Mouse (Mus musculus) urinary bladder, adult 18-20 months (tissue): ENCODE data around the gene Ndufs8.
A peak's percentile ranks its signal among the peaks of the same experiment; 100 is the strongest.

Experiments used
- DNase-seq, 2 experiments: peaks; one replicate each; pipeline ENCODE4 v3.0.0; 2022; ENCODE audit warnings: low spot score in 2 of 2, mixed read lengths in 2 of 2

Gene Ndufs8

DNA sequence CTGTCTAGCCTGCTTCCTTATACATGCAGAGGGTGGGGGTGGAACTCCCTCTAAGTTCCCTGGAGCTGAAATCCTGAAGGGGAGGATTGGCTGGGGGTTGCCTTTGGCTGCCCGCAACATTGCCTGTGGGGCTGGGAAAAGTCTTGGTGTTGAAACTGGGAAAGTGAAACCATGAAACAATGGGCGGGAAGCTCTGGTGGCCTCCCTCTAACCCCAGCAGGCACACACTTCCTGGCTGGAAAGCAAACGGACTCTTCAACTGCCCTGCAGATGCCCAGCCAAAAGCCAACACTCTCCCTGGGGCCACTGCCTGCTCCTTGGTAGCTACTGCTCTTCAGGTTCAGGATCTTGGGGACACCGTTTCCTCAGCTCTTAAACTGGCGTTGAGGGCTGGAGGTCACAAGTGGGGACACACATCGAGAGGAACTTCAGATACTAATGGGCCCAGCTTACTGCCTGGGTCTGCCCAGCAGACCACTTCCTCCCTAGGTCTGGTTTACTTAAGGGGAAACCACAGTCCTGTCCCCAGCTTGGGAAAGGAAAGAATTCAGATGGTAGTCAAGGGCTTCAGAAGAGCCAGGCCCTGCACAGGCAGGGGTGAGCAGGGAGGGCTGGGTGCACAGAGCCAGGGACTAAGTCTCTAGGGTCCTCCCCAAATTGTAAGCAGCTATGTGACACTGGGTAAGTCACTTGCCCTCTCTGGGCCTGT, 7.2 kb downstream of the Ndufs8 start:
- DNase-seq, result no peak

DNA sequence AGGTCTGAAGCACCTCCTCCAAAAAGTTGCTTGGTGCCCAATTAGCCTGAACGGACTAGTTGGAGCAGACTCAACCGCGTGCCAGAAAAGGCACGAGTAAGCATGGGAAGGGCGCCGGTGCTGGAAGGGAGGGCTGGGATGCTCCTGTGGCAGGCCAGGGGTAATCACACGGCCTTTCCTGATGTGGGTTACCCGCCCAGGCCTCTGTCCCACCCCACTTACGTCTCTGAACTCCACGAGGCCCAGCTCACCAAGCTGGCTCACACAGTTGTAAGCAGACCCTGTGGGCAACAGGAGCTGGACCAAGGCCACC, 8.3 kb downstream of the Ndufs8 start:
- DNase-seq, result no peak

DNA sequence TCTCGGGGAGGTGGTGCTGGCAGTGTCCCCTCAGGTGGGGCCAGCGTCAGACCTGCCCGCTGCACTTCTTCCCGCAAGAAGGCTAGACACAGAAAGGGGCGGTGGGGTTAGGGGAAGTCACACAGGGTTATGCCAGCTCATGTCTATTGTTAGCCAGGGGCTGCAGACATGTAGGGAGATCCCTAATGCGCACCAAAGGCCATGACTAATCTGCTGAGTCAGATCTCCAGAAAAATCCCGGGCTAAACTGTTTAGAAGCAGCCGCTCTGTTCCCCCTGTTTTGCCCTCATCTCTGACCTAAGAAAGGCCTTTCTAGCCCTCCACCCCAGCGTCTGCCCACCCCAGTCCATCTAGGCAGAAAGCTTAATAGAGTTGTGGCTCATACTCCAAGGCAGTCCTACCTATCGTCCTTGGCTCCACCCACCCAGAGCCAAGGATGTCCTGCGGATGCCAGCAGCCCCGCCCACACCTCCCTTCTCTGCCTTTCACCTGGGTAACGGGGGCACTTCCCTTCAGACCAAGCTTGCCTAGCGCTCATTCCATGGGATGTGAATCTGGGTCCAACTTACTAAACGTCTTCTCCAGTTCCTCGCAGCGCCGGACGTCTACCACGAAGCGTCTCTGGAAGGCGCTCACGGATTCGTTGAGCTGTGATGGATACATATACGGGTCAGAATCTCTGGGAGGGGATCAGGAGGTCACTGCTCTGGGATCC, 8.8 kb downstream of the Ndufs8 start:
- no peak for DNase-seq

DNA sequence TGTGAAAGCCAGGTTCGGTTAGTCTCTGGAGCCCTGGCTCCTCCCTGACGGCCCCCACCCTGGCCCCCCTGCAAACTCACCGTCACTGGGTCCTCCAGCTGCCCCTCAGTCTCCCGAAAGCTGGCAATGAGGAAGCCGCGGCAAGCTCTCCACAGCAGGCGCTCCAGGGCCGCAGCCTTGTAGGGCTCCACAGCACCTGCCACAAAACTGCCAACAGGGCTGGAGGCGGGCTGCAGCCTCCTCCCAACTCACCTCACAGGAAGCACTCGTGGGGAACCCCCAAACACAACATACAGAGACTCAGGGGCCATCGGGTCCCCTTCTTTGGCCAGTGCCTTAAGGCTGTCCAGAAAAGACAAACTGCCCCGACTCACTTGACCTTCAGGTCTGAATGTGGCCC, 9.6 kb downstream of the Ndufs8 start:
- DNase-seq, result no peak

DNA sequence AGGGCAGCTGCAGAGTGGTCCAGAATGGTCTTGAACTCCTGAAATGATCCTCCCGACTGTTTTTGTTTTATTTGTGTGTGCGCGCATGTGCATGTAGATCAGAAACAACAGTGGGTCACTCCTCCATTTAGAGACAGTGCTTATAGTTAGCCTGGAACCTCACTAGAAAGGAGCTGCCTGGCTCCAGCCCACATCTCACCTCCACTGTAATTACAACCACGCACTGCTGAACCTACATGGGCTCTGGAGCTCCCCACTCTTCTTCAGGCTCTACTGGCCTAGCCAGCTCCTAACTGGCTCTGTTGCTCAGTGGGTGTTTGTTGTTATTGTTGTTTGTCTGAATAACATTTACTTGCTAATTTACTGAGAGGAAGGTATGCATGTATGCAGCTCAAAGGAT, 13.0 kb downstream of the Ndufs8 start:
- DNase-seq, result no peak

DNA sequence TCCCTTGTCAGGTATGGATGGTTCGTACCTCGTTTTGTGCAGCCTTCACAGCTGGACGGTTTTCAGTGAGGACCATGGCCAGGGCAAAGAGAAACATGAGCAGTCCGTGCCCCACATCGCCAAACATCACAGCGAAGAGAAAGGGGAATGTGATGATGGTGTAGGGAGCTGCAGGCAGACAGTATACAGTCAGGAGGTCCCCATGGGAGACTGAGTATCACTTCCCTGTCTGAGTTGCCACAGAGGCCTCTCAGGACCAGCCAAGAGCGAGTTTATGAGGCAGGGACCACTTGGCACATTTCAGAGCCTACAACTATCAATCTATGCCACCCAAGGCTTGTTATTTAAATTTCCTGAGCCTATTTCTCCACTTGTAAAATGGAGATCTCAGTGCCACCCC, 13.6 kb downstream of the Ndufs8 start:
- DNase-seq, result no peak

DNA sequence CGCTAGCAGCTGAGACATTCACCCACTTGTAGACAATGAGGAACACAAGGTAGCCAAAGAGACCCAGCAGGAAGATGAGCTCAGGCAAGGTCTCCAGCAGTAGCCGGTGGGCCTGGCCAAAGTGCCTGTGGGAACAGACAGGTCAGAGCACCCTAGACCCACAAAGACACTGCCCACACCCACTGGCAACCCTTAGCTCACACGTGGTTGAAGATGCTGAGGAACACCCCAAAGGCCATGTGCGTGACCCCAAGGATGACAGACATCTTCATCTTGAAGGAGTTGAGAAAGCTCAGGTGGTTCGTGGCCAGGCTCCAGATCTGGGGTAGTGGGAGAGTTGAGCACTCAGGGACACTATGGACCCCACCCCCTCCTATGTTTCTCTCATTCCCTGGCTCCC, 15.0 kb downstream of the Ndufs8 start:
- no peak for DNase-seq

DNA sequence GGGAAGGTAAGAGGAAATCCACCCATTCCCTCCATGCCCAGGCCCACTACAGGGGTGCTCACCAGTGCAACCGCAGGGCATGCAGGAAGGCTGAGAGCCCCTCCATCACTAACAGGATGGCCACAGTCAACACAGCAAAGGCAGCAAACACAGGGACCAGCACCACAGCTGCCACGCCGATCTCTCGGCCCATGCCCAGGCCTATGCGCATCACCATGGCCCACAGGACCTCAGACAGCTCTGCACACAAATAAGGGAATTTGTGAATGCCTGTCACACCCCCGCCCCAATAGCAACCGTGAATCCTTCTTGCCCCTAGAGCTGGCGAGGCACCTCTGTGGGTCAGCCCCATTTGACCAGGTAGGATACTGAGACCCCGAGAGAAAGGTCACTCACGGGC, 16.4 kb downstream of the Ndufs8 start:
- no peak for DNase-seq

DNA sequence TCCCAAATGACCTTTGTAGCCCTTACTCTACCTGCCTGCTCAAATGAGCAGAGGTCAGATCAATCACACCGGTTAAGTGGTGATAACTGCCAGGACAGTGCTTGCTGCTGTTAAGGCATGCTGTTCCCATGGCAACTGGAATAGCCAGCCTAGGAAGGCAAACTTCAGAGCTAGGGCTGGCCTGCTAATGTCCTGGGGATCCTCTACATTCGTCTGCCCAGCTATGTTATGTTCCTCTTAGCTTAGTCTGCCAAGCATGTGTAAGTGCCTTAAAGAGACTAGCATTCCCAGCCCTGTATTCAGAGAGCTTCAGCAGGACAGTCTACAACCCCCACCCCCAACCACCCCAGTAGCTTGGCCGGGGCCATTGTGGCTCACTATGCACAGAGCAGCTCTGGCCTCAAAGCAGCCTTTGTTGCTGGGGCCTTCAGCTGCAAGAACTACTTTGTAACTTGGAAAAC, 17.4 kb downstream of the Ndufs8 start:
- DNase-seq, result no peak

DNA sequence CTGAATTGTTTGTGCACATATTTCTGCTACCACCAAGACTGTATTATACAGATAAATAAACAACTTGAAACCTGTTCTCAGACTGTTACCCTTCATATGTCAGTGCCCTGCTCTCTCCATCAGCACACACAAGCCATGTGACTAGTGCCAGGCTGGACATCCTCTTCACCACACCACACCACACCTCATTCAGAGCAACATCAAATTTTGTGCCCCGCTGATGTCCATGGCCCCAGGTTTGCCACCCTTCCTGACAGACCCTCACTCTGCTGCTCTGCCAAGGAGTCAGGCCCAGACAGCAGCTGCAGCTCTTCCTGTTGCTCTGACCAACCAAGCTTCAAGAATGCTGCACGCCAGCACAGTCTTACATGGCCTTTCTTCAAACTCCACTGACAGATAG, 18.3 kb downstream of the Ndufs8 start:
- DNase-seq, result no peak

DNA sequence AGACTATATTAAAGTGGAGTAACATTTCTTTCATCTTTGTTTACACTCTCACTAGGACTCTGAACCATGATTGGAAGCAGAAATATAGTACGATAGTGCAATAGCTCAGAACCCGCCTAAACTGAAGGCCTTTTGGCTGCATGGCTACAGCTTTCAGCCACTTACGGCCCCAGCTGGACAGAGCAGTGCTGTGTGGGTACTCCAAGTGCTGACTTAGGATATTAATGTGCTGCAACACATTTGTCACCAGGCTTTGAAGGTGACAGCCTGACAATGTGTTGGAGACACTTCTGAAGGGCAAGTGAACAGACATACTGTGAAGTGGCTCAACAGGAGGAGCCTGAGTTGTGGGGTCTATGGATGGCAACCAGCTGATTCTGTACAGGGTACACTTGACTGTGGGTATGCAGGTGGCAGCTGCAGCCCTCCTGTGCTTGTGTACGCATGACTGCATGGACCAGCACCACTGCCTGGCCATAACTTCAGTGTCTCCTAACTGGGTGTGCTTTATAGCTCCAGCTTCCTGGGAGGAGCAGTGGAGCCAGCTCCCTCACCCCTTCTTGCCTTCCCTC, 18.9 kb downstream of the Ndufs8 start:
- DNase-seq, result no peak

DNA sequence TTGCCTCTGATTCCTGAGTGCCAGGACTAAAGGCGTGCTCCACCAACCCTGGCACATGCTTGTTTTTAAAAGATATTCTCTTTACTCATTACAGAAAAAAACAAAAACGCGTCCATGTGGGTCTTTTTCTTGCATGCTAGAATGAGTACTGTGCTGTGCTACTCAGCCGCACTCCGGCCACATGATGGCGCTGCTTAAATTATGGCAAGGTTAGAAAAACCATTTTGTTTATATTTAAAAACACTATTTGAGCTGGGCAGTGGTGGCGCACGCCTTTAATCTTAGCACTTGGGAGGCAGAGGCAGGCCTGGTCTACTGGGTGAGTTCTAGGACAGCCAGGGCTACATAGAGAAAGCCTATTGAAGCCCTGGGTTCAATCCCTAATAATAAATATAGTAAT, 22.4 kb downstream of the Ndufs8 start:
- DNase-seq, result no peak

DNA sequence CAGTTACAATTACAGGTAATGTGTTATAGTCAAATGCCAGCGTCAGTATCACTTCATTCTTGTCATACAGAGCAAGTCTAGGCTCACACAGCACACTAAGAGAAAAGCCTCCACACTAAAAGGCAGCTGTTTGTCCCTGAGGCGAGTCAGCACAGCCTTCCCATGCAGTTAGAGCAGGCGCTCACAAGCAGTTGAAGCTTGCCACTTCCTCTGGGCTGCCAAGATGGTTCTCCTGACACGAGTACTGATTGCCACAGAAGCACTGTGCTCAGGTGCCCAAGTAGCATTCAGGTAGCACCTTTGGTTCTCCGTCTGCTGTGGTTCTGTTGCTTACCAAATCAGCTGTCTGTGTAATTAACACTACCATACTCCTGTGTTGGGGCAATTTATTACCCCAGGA, 23.5 kb downstream of the Ndufs8 start:
- no peak for DNase-seq

DNA sequence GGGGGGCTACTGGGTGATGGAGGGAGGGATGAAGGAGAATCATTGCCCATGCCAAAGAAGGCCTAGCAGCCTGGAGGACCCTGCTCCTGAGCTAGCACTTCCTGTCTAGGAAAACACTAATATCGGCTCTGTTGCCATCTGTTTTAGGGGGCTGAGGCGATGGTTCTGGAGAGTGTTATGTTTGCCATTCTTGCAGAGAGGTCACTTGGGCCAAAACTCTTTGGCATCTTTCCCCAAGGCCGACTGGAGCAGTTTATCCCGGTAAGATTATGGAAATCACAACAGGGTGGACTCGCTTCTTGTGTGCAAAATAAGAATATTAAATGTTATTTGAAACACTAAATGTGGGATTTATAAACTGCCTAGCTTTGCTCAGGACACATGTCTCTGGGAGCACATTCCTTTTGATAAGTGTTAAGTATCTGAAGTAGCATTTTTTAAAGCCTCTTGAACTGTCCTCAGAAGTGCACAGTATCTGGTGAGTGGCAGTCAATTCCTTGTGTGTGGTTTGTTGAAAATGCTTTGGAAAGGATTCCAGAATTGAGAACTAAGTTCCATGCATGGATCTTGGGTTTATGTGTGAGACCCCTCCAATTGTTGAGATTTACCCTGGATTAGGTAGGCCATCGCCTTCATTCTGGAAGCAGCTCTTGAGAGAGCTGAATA, 28.1 kb downstream of the Ndufs8 start:
- no peak for DNase-seq

DNA sequence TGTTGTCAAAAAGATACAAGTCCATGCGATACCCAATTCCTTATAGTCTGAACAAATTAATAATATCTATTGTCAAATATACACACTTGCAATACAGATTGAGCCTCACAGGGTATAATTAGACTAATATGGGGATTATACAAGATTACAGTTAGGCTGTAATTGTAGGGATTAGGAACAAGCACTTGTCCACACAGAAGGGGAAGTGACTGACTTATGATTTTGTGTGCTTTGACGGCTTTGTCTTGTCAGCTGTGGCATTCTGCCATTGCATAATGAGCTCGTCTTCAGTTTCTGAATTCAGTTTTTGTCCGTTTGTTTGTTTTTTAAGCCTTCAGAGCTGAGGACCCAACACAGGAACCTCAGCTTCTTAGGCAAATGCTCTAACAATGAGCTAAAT, 30.4 kb downstream of the Ndufs8 start:
- no peak for DNase-seq

DNA sequence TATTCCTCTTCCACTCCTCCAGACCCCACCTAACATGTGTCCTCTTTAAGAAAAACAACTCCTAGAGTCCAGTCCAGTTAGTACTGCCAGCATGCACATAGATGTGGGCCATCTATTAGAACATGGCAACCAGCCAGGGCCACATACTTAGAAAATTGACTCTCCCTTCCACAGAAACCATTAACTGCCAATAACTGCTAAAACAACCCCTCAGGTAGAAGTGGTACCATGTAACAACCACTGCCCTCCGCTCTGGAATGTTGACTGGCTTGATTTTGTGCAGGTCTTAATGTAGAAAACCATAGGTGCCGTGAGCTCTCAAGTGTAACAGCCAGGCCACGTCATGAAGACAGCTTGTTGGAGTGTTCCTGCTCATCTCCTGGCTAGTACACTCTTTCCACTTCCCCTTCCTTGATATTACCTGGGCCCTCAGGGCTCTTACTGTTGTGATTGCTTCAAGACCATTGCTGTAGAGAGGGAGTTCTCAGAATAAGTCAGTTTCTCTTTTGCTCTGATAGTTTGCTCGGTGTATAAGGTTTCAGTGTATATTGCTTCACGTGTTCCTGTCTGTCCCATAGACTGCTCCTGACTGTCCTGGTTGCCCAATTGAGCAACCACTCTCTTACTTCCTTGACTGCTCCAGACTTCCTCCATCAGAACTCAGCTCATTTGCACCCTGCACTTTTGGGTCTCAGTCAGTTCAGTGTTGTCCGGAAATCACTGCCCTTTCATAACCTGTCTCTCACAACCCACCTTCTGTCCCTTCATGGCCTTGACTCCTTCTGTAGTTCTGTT, 32.3 kb downstream of the Ndufs8 start:
- no peak for DNase-seq

DNA sequence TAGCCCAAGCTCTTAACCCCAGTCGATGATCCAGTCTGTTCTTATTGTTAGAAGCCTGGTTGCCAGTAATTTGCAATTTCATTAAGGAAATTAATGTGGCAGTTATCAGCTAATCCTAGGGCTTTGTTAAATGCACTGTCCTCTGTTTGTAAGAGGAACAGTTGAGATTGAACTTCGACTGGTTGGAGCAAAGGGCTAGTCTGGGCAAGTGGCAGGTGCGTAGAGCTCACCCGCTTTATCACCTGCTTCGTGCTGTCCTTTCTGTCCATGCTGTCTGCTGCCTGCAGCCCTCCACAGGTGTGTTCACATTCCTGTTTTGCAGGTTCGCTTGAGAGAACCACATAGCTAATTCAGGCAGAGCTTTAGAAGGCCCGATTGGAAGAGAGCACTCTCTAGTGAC, 37.5 kb downstream of the Ndufs8 start:
- DNase-seq, result peak; percentile 20 to 36

DNA sequence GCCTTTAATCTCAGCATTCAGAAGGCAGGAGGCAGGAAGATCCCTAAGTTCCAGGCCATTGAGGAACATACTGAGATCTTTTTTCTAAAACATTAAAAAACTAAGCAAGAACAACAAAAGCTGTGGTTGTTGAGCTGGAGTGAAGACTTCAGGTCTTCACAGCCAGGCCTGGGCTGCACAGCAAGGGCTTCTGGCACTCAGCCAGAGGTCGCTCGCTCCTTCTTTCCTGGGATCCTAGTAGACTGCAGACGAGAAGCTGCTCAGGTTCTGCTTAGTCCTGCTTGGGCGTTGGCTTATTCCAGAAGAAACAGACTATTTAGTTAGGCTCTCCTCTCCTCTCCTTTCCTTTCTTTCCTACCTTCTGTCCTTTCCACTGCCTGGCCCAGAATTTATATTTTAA, 40.2 kb downstream of the Ndufs8 start:
- DNase-seq, result no peak

DNA sequence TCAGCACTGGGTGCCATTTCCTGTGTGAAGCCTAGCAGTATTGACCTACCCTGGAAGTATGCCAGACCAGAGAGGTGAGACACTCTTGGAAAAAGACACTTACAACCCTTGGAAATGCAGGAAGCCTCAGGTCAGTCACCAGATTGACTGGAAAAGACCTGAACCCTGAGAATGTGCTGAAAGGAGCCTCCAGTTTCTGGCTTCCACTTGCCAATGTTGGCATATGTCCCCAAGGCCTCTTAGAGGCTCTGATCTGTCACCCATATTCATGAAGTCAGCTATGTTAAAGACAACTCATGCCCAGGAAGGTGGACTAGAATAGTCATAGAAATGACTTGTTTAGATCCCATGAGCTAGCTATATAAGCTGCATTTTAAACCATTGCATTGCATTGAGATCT, 41.1 kb downstream of the Ndufs8 start:
- DNase-seq, result no peak

DNA sequence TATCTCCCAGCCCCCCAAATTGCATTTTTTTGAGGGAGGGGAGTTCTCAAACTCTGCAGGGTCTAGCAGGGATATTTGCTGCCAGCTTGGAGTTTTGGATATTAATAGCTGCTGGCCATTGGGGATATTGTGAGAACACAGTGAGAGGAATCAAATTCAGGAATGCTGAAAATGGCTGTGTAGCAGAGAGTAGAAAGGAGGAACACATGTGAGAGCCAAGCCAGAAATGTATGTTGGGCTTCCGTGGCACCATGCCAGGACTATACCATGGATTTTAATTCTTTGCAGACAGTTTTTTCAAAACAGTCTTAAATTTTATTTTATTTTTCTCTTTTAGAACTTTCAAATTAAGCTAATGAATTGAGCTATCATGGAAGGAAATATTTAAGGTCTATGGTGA, 44.3 kb downstream of the Ndufs8 start:
- no peak for DNase-seq

DNA sequence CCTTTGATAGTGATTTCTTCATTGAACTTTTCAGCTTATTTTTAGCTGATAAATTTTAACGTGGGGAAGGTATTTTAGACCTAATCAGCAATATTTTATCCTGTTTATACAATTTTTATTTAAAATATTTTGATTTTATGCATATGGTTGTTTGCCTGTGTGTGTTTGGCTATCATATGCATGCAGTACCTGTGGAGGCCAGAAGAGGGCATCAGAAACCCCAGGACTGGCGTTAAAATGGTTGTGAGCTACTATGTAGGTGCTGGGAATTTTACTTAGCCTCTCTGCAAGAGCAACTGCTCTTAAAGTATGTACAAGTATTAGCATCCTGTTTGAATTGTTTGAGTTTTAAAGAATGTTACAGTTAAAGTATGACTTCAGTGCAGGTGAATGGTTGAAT, 47.6 kb downstream of the Ndufs8 start:
- DNase-seq, result no peak

DNA sequence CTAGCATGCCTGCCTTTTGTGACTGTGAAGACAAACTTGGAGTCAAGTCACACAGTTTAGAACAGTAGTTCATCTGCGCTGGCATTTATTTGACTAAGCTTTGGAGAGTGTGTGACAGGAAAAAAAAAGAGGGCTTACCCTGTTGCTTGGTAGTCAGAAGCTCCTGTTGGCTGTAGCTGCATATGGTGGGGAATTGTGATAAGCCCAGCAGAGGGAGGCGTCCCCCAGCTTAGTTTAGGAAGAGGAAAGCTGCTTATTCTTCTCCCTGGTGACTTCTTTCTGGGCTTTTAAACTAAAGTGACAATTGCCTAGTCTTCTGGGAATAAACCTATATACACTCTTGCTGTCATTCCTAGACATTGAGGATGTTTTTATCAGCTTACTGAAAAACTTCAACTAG, 49.9 kb downstream of the Ndufs8 start:
- DNase-seq, result no peak
